Mouse (Mus musculus) gastrocnemius, adult 2 months (tissue): ENCODE measurements around the gene Borcs6. TPM values are rescaled to one million over a fixed set of nuclear protein-coding genes. Genes with fewer than 3 reads are reported as not detected.
A peak's percentile ranks its signal among the peaks of the same experiment; 100 is the strongest.
"Not testable (repeated sequence)": the region's sequence is repeated elsewhere in the genome, so short reads cannot be mapped to it uniquely, and the experiment has no call there.

ENCODE experiments used
- DNase-seq: peaks from one replicate; pipeline ENCODE4 v3.0.0; 2022
- H3K27ac ChIP-seq: fragments of 200-600 bp; 2 replicates; pipeline ENCODE4 v1.8.1; 2022; ENCODE audit warnings: mild to moderate bottlenecking
- H3K4me3 ChIP-seq: fragments of 200-600 bp; 2 replicates; pipeline ENCODE4 v1.8.1; 2022; ENCODE audit warnings: mild to moderate bottlenecking, moderate library complexity
- CTCF ChIP-seq: fragments of 200-600 bp; IDR thresholded peaks from 2 replicates; pipeline ENCODE4 v1.8.1; 2022; ENCODE audit warnings: antibody characterized with exemption, mild to moderate bottlenecking, moderate library complexity
- intact Hi-C: fragments of 180-260 bp; cut with DNase I; formaldehyde crosslinking; loops from one replicate; pipeline ENCODE4 v1.15.1; 2025
- total RNA-seq, 2 experiments: library from RNA; stranded (reverse); gene quantifications; 2 replicates each; pipeline ENCODE4 v1.2.3; 2021

The Borcs6 gene
- total RNA-seq, 2 experiments from 2014 or later, result 17.9 to 18.9 TPM

DNA sequence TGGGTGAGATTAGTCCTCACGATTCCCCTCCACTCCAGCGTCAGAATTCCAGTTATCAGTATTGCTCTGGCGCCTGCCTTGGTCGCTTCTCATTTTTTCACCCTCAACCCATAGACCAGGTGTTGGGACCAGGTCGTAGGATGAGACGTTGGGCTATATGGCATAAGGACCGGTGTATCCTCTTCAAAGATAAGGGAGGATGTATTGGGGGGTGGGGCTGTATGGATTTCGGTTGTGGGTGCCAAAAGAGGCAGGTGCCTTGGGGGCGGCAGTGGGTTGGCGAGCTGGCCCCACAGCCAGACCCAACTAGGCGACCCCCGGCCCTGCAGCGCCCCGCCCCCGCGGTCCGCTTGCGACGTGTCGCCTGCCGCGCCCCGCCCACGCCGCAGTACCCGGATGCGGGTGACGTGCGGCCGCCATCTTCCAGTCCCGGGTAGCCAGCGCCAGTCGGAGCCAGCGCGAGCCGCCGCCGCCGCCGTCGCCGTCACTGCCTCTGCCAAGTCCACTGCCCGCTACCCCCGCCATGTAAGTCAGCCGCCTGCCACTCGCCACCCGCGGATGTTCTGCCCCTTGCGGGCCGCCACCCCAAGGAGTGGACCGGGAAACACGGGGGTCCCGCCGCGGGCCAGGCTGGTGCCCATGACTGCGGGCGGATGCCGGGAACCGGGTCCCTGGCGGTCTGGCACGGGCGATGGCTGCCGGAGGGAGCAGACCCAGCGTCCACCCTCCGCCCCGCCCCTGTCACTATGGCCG is 28.8 kb downstream of the Borcs6 start, which contains the start of gene Vamp2:
Vamp2 (plus strand) TSS at position 388 of the 753 bp plus-strand sequence.
- no peak for TF ChIP-seq CTCF
- H3K27ac ChIP-seq, result peak within 1 kb of the TSS; percentile 100
- intact Hi-C loops, result loop anchor here (2.0 kb wide), 1 partner anchor 15 kb away; no protein-coding TSS in a partner anchor
- peak; percentile 96 for DNase-seq
- H3K4me3 ChIP-seq, result peak within 1 kb of the TSS; percentile 100

- peak overlapping the region; percentile 100 for H3K27ac ChIP-seq
- intact Hi-C loops, result loop anchor here (2.0 kb wide), 1 partner anchor 16 kb away; no protein-coding TSS in a partner anchor
- no peak for TF ChIP-seq CTCF
- H3K4me3 ChIP-seq, result peak overlapping the region; percentile 100
- DNase-seq, result peak; percentile 57
Measured at GRCm38 (mm10) chr11:69088856-69089615, 29.5 kb downstream of the Borcs6 start.

DNA sequence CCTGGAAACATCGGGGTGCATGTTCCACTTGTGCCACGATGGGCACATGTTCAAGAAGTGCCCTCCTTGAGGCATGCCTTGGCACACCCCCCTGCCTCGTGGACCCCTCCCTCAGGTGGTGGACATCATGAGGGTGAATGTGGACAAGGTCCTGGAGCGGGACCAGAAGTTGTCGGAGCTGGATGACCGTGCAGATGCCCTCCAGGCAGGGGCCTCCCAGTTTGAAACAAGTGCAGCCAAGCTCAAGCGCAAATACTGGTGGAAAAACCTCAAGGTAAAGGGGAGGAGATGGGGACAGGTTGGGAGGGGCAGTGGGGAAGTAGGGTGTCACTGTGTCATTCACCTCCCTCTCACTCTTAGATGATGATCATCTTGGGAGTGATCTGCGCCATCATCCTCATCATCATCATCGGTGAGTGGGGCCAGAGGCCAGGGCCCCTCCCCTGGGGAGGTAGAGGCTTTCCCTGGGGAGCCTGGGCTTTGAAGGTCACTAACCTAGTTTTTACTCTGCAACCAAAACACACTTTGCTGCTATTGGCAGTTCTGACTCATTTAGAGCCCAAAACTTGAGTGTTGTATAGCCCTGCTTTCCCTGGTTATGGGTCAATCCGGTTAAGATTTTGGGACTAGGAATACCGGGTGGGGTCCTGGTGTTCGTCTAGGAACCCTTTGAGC is 30.2 kb downstream of the Borcs6 start:
- peak overlapping the region; percentile 100 for H3K27ac ChIP-seq
- H3K4me3 ChIP-seq, result peak overlapping the region; percentile 100
- DNase-seq, result peak; percentile 33
- intact Hi-C loops, result loop anchor here (2.0 kb wide), 1 partner anchor 17 kb away; no protein-coding TSS in a partner anchor
- TF ChIP-seq CTCF, result no peak

GRCm38 (mm10) chr11:69090367-69090766 is 30.9 kb downstream of the Borcs6 start:
- peak; percentile 14 for DNase-seq
- TF ChIP-seq CTCF, result no peak

DNA sequence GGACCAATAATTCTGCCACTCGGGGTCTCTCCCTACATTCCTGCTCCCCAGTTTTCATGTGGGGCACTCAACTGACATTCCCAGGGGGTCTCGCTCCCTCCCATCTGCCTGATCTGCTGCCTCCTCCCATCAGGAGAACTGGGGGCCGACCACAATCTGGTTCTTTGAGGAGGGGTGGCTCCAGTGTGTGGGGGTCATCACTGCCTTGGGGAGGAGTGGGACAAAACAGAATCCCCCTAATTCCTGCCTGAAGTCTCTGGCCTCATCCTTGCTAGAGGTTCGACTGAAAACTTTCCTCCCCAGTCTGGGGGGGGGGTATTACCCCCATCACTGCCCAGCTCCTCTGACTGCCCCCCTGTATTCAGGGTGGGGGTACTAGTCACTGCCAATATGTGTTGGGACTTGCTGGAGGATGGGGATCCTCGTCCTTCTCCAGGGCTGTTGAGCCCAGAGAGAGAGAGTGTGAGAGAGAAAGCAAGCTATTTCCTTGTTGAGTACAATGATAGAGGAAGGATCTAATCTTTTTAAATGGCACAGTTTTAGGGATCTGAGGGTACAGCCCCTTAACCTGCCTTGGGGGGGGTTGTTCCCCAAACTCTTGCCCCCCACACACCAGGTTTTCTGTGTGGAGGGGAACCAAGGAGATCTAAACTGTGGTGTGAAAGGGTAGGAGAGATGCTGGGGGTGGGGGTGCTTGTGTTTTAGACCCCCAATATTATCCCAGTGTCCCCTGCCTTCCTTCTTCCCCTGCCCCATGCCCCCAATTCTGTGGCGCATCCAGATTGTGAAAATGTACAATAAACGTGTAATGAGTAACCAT is 32.3 kb downstream of the Borcs6 start:
- no peak for TF ChIP-seq CTCF
- Histone ChIP-seq H3K27ac (peak overlapping the region; percentile 100), H3K4me3 (no peak overlapping the region)
- intact Hi-C loops, result no loop called here
- DNase-seq, result peak; percentile 16

More at GRCm38 (mm10) chr11:69090367-69090766, 30.9 kb downstream of the Borcs6 start:
- intact Hi-C loops, result no loop called here
- Histone ChIP-seq H3K27ac (peak overlapping the region; percentile 100), H3K4me3 (peak overlapping the region; percentile 100)

GRCm38 (mm10) chr11:69092386-69092751 is 32.9 kb downstream of the Borcs6 start:
- peak; percentile 91 for DNase-seq
- H3K4me3 ChIP-seq, result 0 out of 2 replicates have a peak overlapping the region, but pooled peaks have one; percentile 7
- intact Hi-C loops, result no loop called here
- H3K27ac ChIP-seq, result peak overlapping the region; percentile 100
- peak; percentile 94 for TF ChIP-seq CTCF

GRCm38 (mm10) chr11:69092871-69093270 is 33.4 kb downstream of the Borcs6 start:
- DNase-seq, result no peak
- no peak for TF ChIP-seq CTCF
- Histone ChIP-seq H3K27ac (peak overlapping the region; percentile 100), H3K4me3 (no peak overlapping the region)
- intact Hi-C loops, result no loop called here

DNA sequence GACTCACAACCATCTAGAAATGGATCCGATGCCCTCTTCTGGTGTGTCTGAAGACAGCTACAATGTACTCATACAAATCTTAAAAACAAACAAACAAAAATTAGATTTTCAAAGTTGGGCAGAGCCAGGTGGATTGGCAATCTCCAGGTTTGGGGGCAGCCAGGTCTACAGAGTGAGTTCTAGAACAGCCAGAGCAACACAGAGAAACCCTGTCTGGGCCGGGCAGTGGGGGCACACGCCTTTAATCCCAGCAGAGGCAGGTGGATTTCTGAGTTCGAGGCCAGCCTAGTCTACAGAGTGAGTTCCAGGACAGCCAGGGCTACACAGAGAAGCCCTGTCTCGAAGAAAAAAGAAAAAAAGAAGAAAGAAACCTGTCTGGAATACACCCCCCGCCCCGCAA is 34.3 kb downstream of the Borcs6 start:
- intact Hi-C loops, result not testable (repeated sequence)
- DNase-seq, result peak; percentile 18
- H3K27ac ChIP-seq, result peak overlapping the region; percentile 100
- H3K4me3 ChIP-seq, result peak overlapping the region; percentile 64

- DNase-seq, result peak; percentile 99
- Histone ChIP-seq H3K4me3 (peak within 1 kb of the TSS; percentile 74), H3K27ac (peak within 1 kb of the TSS; percentile 100)
- TF ChIP-seq CTCF, result no peak
- intact Hi-C loops, result no loop called here
Measured at GRCm38 (mm10) chr11:69094697-69095429, 35.3 kb downstream of the Borcs6 start, which contains the start of gene Per1. Gene Per1, plus strand, starts transcription at chr11:69095217.

- TF ChIP-seq CTCF, result no peak
- intact Hi-C loops, result loop anchor here (2.0 kb wide), 1 partner anchor 27 kb away; the partner anchor contains the start of gene 9130213A22Rik
- H3K4me3 ChIP-seq, result peak overlapping the region; percentile 74
- peak overlapping the region; percentile 100 for H3K27ac ChIP-seq
- peak; percentile 61 for DNase-seq
Measured at GRCm38 (mm10) chr11:69095511-69096231, 36.2 kb downstream of the Borcs6 start.
